Mouse (Mus musculus) liver, embryonic 14 days (tissue): ENCODE results near the gene Prss48. TPM values are rescaled to one million over a fixed set of nuclear protein-coding genes. Genes with fewer than 3 reads are reported as not detected.

Experiments used
- polyA plus RNA-seq: library from polyadenylated mRNA; depleted of rRNA; stranded (reverse); fragments of >200 nt; gene quantifications from 2 replicates; pipeline ENCODE4 v1.2.3, GENCODE M21; 2012; rRNA removed

Gene Prss48
- polyA plus RNA-seq = not detected in 2 replicates

DNA sequence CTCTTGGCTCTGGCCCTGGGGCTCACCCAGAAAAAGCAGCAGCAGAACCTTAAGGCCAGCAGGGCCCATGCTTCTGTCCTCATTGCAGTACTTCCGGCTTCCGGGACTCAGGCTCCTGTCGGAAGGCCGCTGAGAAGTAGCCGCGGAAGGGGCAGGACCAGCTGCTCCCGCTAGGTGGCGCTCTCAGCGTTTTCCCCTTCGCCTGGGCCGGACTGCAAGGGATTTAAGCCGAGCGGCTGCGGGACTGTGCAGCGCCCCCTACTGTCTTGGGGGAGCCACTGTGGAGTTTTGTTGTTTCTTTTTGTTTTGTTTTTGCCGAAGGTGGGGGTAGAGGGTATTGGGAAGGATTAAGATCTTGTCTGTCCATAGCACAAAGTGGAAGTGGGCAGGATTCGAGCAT is at the start of gene Prss48:
Prss48 (minus strand) TSS at position 69 of the 400 bp plus-strand sequence.

DNA sequence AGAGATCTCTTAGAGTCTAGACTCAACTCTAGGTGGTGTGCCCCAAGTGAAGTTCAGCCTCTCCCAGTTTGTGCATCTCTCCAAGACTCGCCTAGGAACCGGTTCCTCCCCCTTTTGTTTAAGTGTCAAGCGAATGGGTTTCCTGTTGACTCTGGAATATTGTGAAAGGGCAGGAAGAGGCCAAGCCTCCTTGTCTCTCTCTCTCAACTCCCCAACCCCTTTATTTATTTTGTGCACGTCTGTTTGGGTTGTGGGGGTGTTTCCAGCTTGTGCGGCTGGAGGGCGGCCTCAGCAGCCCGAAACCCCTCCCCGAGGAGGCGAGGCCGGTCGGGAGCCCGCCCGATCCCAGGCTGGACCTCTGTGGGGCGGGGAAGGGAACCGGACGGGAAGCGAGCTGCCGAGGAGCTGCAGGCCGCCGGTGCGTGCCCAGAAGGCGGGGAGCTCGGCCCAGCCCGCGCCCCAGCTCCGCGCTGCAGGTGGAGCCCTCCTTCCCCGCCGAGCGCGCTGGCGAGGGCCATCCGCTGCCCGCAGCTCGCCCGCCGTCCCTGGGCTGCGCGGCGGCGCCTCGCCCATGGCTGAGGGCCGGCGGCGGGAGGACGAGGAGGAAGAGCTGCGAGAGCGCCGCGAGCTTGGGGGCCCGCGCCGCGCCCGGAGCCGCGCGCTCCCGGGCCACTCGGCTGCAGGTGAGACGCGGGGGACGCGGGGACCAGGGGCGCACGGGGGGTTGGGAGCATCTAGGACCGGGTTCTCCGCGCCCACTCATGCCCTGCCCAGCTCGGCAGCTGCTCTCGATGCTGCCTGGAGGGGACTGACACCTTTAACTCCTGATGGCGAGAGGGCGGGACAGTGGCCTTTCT is 31.3 kb downstream of the Prss48 start, which contains the start of gene Sh3d19:
Sh3d19 (plus strand) TSS at position 368 of the 857 bp plus-strand sequence.

Other genes with a start within 250 kb of the Prss48 start
- gene Fam160a1, start 185.2 kb downstream of the Prss48 start, polyA plus RNA-seq = 0.15 and 0.22 TPM in 2 replicates
- 0.03 and 0.07 TPM in 2 replicates for gene Glt28d2, start 115.0 kb downstream of the Prss48 start, polyA plus RNA-seq
- gene Gm37240, start 115.0 kb downstream of the Prss48 start, polyA plus RNA-seq = 0.05 TPM in 1 of 2 replicates, not detected in the other
- 5.6 and 6.3 TPM in 2 replicates for gene Sh3d19, start 31.4 kb downstream of the Prss48 start, polyA plus RNA-seq
- gene Rps3a1, start 140.2 kb upstream of the Prss48 start, polyA plus RNA-seq = 1,129 and 1,268 TPM in 2 replicates
- gene Lrba, start 222.2 kb upstream of the Prss48 start, polyA plus RNA-seq = 3.9 and 4.9 TPM in 2 replicates